Mouse (Mus musculus) adrenal gland, postnatal 36 days (tissue): ENCODE results near the gene Nkx6-2. TPM values are rescaled to one million over a fixed set of nuclear protein-coding genes. Genes with fewer than 3 reads are reported as not detected.

Experiments
- total RNA-seq, 2 experiments: library from RNA; stranded (reverse); gene quantifications; 2 replicates each; pipeline ENCODE4 v1.2.3; 2021

Nkx6-2 gene
- total RNA-seq, 2 experiments from 2014 or later = not detected

Other genes starting within 250 kb of the Nkx6-2 start
- gene Inpp5a, start 193.7 kb downstream of the Nkx6-2 start, total RNA-seq = 10 to 100 TPM; 84.4 to 85.9 TPM
- under 1 TPM; 0.33 to 0.79 TPM for gene Cfap46, start 101.0 kb upstream of the Nkx6-2 start, total RNA-seq